Mouse (Mus musculus): ENCODE data around the gene Ugt1a1.
"Not testable (repeated sequence)": the region's sequence is repeated elsewhere in the genome, so short reads cannot be mapped to it uniquely, and the experiment has no call there.

The Ugt1a1 gene

DNA sequence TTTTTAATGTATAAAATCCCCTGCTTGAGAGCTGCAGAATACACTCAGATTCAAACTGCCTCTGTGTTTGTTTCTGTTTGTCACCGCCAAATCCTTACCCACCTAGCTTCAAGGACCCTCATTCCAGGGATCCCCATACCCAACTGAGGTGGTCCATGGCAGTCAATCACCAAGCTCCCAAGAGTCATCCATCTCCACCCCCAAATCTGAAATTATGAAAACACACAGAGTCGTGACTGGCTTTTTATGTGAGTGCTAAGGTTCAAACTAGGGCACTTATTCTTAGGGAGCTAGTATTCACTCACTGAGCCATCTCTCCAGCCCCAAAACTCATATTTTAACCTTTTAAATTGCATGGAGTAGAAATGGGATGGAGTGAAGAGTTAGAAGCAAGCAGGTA, 13.5 kb downstream of the Ugt1a1 start:
- not testable (repeated sequence) for DNase-seq (ENCODE audit: low read depth, low spot score)

GRCm38 (mm10) chr1:88225741-88226140, 14.0 kb downstream of the Ugt1a1 start:
- peak; percentile 11 for DNase-seq (ENCODE audit: low read depth, low spot score)
- Histone ChIP-seq H3K27me3 (ENCODE audit: control insufficient read depth, insufficient read depth, low read length, poor library complexity, severe bottlenecking) (no peaks in the 10 kb centered on the region), H3K36me3 (ENCODE audit: control insufficient read depth, insufficient read depth, low read length, poor library complexity, severe bottlenecking) (no peaks in the 10 kb centered on the region)

More for the DNA sequence above, 13.5 kb downstream of the Ugt1a1 start:
- not testable (repeated sequence) for H3K36me3 ChIP-seq (ENCODE audit: control insufficient read depth, insufficient read depth, low read length, poor library complexity, severe bottlenecking); H3K27me3 ChIP-seq (ENCODE audit: control insufficient read depth, insufficient read depth, low read length, poor library complexity, severe bottlenecking)

GRCm38 (mm10) chr1:88226670-88227379, 15.1 kb downstream of the Ugt1a1 start, which contains the start of gene Mroh2a:
Mroh2a (plus strand) TSS chr1:88226986.
- Histone ChIP-seq H3K36me3 (ENCODE audit: control insufficient read depth, insufficient read depth, low read length, poor library complexity, severe bottlenecking) (no peaks in the 10 kb centered on the region), H3K27me3 (ENCODE audit: control insufficient read depth, insufficient read depth, low read length, poor library complexity, severe bottlenecking) (no peaks in the 10 kb centered on the region)
- no peak for DNase-seq (ENCODE audit: low read depth, low spot score)

- no peak for DNase-seq (ENCODE audit: low read depth, low spot score)
- Histone ChIP-seq H3K27me3 (ENCODE audit: control insufficient read depth, insufficient read depth, low read length, poor library complexity, severe bottlenecking) (no peaks in the 10 kb centered on the region), H3K36me3 (ENCODE audit: control insufficient read depth, insufficient read depth, low read length, poor library complexity, severe bottlenecking) (no peaks in the 10 kb centered on the region)
Measured at GRCm38 (mm10) chr1:88227482-88227881, 15.7 kb downstream of the Ugt1a1 start.

GRCm38 (mm10) chr1:88228121-88228520, 16.4 kb downstream of the Ugt1a1 start:
- no peaks in the 10 kb centered on the region for H3K36me3 ChIP-seq (ENCODE audit: control insufficient read depth, insufficient read depth, low read length, poor library complexity, severe bottlenecking)
- H3K27me3 ChIP-seq (ENCODE audit: control insufficient read depth, insufficient read depth, low read length, poor library complexity, severe bottlenecking), result no peaks in the 10 kb centered on the region
- no peak for DNase-seq (ENCODE audit: low read depth, low spot score)

DNA sequence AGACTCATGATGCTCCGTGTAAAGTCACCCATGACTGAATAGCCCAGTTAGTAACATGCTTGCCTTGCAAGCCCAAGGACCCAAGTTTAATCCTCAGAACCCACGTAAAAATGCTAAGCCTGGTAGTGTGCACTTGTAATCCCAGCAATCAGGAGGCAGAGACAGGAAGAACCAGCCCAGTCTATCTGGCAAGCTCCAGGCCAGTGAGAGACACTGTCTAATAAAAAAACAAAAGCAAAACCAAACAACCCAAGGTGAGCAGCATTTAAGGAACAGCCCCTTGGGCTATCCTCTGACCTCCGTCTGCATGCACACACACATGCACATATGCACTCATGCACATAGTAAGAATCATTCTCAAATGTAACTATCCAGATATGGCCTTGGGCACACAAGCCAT, 17.8 kb downstream of the Ugt1a1 start:
- H3K36me3 ChIP-seq (ENCODE audit: control insufficient read depth, insufficient read depth, low read length, poor library complexity, severe bottlenecking), result no peaks in the 10 kb centered on the region
- no peak for DNase-seq (ENCODE audit: low read depth, low spot score)
- H3K27me3 ChIP-seq (ENCODE audit: control insufficient read depth, insufficient read depth, low read length, poor library complexity, severe bottlenecking), result no peaks in the 10 kb centered on the region

GRCm38 (mm10) chr1:88229986-88230385, 18.2 kb downstream of the Ugt1a1 start:
- Histone ChIP-seq H3K36me3 (ENCODE audit: control insufficient read depth, insufficient read depth, low read length, poor library complexity, severe bottlenecking) (no peaks in the 10 kb centered on the region), H3K27me3 (ENCODE audit: control insufficient read depth, insufficient read depth, low read length, poor library complexity, severe bottlenecking) (no peaks in the 10 kb centered on the region)
- DNase-seq (ENCODE audit: low read depth, low spot score), result no peak

GRCm38 (mm10) chr1:88230421-88230820, 18.7 kb downstream of the Ugt1a1 start:
- no peak for DNase-seq (ENCODE audit: low read depth, low spot score)
- H3K36me3 ChIP-seq (ENCODE audit: control insufficient read depth, insufficient read depth, low read length, poor library complexity, severe bottlenecking), result no peaks in the 10 kb centered on the region
- no peaks in the 10 kb centered on the region for H3K27me3 ChIP-seq (ENCODE audit: control insufficient read depth, insufficient read depth, low read length, poor library complexity, severe bottlenecking)

DNA sequence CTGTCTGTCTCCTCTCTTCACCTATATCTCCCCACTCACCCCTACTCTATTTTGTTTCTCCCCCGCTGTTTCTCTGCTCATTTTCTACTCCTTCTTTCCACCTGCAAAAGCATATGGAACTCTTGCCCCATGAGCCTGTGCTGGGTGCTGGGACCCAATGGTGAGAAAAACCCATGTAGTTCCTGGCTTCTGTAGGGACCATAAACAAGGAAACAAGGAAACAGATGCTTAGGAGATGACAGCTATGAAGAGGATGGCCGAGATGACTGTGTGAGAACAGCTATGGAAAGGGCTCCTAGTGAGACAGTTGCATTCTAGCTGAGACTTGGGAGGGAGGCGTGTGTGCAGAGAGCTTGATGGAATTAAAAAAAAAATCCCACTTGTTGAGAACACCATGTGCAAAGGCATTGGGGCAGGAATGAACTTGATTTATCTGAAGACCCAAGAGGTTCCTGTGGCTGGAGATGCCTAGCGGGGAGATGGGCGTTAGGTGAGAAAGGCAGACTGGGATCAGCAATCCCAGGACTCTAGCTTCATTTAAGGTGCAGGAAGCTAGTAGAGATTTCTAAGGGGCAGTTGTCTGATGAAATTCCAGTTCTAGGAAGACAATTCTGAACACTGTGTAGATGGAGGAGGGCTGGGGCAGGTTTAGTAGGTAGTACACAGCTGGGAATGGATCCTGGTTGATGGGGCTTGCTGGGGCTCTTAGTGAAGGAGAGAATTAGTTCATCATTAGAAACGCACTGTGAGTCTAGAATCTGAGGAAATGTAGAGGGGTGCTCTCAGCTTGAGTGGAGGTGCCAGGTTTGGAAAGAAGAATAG, 19.4 kb downstream of the Ugt1a1 start:
- no peak for DNase-seq (ENCODE audit: low read depth, low spot score)
- Histone ChIP-seq H3K36me3 (ENCODE audit: control insufficient read depth, insufficient read depth, low read length, poor library complexity, severe bottlenecking) (no peaks in the 10 kb centered on the region), H3K27me3 (ENCODE audit: control insufficient read depth, insufficient read depth, low read length, poor library complexity, severe bottlenecking) (no peaks in the 10 kb centered on the region)

DNA sequence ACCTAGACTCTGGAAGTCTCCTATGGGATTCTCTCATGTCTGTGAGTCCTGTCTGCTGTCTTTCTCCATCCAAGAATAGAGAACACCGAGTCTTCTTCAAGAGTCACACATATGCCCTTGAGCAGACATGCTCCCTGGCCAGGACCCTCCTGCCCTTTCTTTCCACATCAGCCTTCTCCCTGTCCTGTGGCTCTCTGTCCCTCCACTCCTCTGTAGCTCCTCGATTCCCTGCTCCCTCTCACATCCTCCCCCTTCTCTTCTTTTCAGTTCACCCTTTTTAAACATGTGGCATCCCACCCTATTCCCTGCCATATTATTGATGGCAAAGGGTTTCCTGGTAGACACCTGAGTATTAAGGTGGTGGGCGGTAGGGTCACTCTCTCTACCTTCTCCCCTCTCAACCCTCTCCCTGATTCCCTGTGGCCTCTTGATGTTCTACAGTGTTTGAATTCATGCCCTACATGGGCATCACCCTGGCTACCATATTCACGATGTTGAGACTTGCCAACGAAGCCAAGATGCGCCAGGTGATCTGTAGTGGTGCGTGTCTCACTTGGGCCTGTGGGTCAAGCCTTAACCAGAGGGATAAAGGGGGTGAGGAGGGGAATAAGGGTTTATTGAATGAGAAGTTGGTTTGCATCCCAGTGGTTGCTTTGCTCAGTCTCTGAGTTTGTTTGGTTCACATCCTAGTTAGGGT, 20.2 kb downstream of the Ugt1a1 start:
- Histone ChIP-seq H3K27me3 (ENCODE audit: control insufficient read depth, insufficient read depth, low read length, poor library complexity, severe bottlenecking) (no peaks in the 10 kb centered on the region), H3K36me3 (ENCODE audit: control insufficient read depth, insufficient read depth, low read length, poor library complexity, severe bottlenecking) (no peaks in the 10 kb centered on the region)
- DNase-seq (ENCODE audit: low read depth, low spot score), result no peak

DNA sequence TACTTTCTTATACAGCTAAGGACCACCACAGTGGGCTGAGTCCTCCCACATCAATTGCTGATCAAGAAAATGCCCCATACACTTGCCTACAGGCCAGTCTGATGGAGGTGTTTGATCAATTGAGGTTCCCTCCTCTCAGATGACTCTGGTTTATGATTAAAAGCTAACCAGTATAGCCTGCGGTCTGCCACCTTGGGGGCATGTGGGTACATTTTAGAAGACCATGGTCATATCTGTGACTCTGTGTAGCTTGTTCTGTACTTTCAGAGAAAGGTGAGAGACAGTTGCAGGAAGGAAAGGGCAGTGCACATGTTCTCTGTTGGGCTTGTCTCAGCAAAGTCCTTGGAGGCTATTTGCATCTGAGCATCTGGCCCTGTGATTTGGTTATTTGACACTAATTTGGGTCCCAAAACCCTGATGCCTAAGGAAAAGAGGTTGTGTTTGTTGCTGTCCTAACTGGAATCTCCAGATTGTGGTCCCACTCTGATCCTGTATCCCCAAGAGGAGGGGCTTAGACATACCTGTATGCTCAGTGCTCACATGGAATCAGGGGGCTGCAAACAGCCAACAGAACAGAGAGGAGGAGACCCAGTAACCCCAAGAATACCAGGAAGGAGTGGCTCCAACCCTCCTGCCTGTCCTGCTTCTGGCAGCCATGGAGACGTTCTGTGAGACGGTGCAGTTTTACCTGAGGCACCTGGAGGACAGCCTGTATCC, 21.1 kb downstream of the Ugt1a1 start:
- H3K27me3 ChIP-seq (ENCODE audit: control insufficient read depth, insufficient read depth, low read length, poor library complexity, severe bottlenecking), result no peaks in the 10 kb centered on the region
- no peaks in the 10 kb centered on the region for H3K36me3 ChIP-seq (ENCODE audit: control insufficient read depth, insufficient read depth, low read length, poor library complexity, severe bottlenecking)
- no peak for DNase-seq (ENCODE audit: low read depth, low spot score)

DNA sequence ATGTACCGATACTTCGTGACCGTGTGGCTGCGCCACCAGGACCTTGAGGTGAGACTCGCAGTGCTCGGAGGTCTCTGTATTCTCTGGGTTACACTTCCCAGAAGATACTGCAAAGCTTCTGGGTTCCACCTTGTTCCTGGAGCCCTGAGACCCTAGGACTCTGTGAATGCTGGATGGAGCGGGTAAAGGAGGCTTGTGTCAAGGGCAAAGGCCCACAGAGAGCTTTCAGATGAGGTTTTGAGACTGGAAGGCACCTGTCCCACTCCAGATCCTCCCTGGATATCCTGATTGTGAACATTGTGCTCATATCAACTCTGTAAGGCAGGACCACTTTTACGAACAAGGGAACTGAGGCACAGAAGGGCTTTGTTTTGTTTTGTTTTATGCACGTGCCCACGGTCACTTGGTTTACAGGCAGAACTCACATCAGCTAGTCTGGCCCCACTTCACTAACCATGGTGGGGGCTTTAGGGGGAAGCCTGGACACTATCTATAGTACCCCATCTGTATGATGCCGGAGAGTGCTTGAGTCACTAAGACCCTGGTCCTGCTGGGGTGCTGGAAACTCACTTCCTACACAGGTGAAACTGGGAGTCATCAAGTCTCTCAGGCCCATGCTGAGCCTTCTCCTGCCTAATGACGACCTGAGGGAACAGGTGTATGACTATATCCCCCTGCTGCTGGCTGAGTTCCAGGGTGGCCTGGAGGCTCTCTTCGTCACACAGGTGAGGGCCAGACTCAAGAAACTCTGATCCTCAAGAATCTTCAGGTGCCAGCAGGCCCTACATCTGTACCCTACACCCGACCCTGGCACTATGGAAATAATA, 21.9 kb downstream of the Ugt1a1 start:
- no peaks in the 10 kb centered on the region for H3K36me3 ChIP-seq (ENCODE audit: control insufficient read depth, insufficient read depth, low read length, poor library complexity, severe bottlenecking)
- DNase-seq (ENCODE audit: low read depth, low spot score), result no peak
- no peaks in the 10 kb centered on the region for H3K27me3 ChIP-seq (ENCODE audit: control insufficient read depth, insufficient read depth, low read length, poor library complexity, severe bottlenecking)

- DNase-seq (ENCODE audit: low read depth, low spot score), result no peak
- Histone ChIP-seq H3K27me3 (ENCODE audit: control insufficient read depth, insufficient read depth, low read length, poor library complexity, severe bottlenecking) (no peaks in the 10 kb centered on the region), H3K36me3 (ENCODE audit: control insufficient read depth, insufficient read depth, low read length, poor library complexity, severe bottlenecking) (no peaks in the 10 kb centered on the region)
Measured at GRCm38 (mm10) chr1:88234248-88234610, 22.5 kb downstream of the Ugt1a1 start.

DNA sequence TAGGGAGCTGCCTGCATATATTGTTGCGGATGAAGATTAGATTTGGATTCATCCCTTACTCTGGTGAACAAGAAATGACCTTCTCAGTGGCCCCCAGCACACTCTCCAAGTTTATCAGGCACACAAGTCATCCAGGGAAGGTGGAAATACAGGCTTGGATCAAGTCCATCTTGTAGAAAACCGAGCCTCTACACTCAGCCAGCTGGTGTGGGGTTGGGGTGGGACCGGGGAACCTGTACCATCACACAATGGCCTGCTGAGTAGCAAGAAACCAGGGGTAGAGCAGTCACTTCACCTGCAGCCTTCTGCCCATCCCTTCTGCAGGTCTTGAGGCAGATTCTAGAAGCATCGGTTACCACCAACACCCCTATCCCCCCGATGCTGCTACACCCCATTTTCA, 22.9 kb downstream of the Ugt1a1 start:
- Histone ChIP-seq H3K27me3 (ENCODE audit: control insufficient read depth, insufficient read depth, low read length, poor library complexity, severe bottlenecking) (no peaks in the 10 kb centered on the region), H3K36me3 (ENCODE audit: control insufficient read depth, insufficient read depth, low read length, poor library complexity, severe bottlenecking) (no peaks in the 10 kb centered on the region)
- no peak for DNase-seq (ENCODE audit: low read depth, low spot score)

Measured in splenic B cell, adult 2 months (primary cell).